Mouse (Mus musculus): Measurements from ENCODE around the gene Olfr1373. TPM values are rescaled to one million over a fixed set of nuclear protein-coding genes. Genes with fewer than 3 reads are reported as not detected.
A peak's percentile ranks its signal among the peaks of the same experiment; 100 is the strongest.

Olfr1373 gene
- polyA plus RNA-seq, 1 experiment = not detected

DNA sequence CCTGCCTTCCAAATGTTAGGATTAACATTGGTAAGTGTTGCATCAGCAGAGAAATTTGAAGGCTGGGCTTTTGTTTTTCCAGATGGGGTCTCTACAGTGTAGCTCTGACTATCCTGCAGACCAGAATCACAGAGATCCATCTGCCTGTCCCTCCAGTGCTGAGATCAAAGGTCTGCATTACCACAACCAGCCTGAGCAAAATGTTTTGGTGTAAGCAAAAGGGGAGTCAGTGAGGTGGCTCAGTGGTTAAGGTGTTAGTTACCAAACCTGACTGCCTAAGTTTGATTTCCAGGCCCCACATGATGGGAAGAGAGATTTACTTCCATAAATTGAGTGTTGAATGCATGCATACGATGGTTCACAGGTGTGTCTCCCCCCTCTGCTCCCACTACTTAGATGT, 35.9 kb downstream of the Olfr1373 start:
- WGBS = 75% methylated on average over 1 of the region's 1 CpGs
- Histone ChIP-seq H3K4me1 (ENCODE audit: control insufficient read depth, insufficient read depth, low read length) (peaks cover 14% of the 10 kb centered on the region), H3K4me3 (replicated peaks; ENCODE audit: extremely low read depth, low read depth, low read length) (no peak overlapping the region)
- DNase-seq = no peak
- TF ChIP-seq CTCF (IDR thresholded peaks at IDR 0.05; ENCODE audit: insufficient read depth, low read length) (no peak), POLR2A (IDR thresholded peaks at IDR 0.05; ENCODE audit: borderline replicate concordance, extremely low read depth, low read depth, low read length) (no peak)

DNA sequence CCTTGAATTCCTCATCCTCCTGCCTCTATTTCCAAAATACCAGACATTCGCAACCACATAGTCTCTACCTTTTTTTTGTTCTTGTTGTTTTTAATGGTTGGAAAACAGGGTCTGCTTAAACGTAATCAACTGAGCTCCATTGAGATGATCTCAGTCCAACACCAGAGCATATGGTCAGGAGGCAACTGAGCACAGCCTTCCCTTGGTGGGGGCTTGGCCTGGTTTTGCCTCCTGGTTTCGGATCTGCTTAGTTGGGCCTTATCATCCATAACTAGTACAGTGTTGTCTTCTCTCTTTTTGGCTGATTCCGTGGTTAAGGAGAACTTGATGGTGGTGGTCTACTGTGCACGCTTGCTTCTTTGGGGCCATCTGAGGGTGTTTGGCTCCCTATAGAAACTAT, 36.5 kb downstream of the Olfr1373 start:
- no peak for DNase-seq
- 78% methylated on average over 5 of the region's 5 CpGs for WGBS
- Histone ChIP-seq H3K4me3 (replicated peaks; ENCODE audit: extremely low read depth, low read depth, low read length) (no peak overlapping the region), H3K4me1 (ENCODE audit: control insufficient read depth, insufficient read depth, low read length) (peaks cover 18% of the 10 kb centered on the region)
- no peak for TF ChIP-seq CTCF (IDR thresholded peaks at IDR 0.05; ENCODE audit: insufficient read depth, low read length)
- no peak for TF ChIP-seq POLR2A (IDR thresholded peaks at IDR 0.05; ENCODE audit: borderline replicate concordance, extremely low read depth, low read depth, low read length)

DNA sequence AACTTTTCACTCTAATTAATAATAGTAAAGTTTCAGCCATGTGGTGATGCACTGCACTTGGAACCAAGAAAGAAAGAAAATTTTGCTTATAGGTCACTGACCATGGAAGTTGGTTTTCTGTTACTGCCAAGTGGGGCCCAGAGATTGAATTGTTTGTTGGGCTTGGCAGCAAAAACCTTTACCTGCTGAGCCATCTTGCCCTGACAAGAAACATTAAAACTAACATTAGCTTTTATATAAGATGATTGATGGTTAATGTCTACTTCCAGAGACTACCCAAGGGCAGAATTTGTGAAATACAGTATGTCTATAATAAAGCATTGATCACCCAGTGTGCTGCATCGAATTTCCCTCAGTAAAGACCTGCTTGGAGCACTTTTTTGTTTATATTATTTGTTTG, 38.9 kb downstream of the Olfr1373 start:
- WGBS = 56% methylated on average over 1 of the region's 1 CpGs
- H3K4me1 ChIP-seq (ENCODE audit: control insufficient read depth, insufficient read depth, low read length) = peaks cover 26% of the 10 kb centered on the region
- no peak for DNase-seq

DNA sequence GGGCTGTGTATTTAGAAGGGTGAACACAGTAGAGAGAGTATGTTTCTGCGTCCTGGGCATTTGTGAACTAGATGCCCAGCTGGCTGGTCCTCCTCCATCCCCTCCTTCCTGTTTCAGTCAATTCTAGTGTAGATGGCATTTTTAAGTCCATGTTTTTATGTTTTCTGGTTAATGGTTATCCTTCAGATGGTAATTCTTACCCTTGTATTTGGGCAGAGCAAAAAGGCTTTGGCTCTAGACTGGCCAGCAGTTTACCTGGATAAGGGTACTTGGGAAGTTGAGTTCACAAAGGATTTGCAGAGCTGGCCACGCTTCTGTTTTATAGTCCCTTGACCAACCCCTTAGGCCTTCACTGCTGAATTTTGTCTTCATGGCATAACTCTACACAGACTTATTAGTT, 39.3 kb downstream of the Olfr1373 start:
- TF ChIP-seq POLR2A (IDR thresholded peaks at IDR 0.05; ENCODE audit: borderline replicate concordance, extremely low read depth, low read depth, low read length) (no peak), CTCF (IDR thresholded peaks at IDR 0.05; ENCODE audit: insufficient read depth, low read length) (no peak)
- H3K4me1 ChIP-seq (ENCODE audit: control insufficient read depth, insufficient read depth, low read length) = peaks cover 30% of the 10 kb centered on the region
- 63% methylated on average over 2 of the region's 2 CpGs for WGBS
- H3K4me3 ChIP-seq (replicated peaks; ENCODE audit: extremely low read depth, low read depth, low read length) = no peak overlapping the region
- no peak for DNase-seq

More for the DNA sequence above, 38.9 kb downstream of the Olfr1373 start:
- H3K4me3 ChIP-seq (replicated peaks; ENCODE audit: extremely low read depth, low read depth, low read length) = no peak overlapping the region
- TF ChIP-seq POLR2A (IDR thresholded peaks at IDR 0.05; ENCODE audit: borderline replicate concordance, extremely low read depth, low read depth, low read length) = no peak
- TF ChIP-seq CTCF (IDR thresholded peaks at IDR 0.05; ENCODE audit: insufficient read depth, low read length) = no peak

DNA sequence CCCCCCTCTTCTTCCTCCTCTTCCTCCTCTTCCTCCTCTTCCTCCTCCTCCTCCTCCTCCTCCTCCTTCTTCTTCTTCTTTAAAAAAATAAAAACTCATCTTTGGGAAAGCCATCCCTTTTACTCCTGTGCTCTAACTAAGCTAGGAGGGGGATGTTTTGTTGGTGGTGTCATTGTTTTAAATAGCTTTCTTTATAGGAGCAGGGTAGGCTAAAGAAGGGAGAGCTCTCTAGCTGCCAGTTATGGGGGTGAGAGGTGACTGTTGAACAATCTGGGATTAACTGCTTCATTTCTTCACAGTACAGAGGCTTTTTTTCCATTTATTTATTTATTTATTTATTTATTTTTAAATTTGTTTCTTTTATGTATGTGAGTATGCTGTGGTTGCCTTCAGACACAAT, 39.8 kb downstream of the Olfr1373 start:
- Histone ChIP-seq H3K4me3 (replicated peaks; ENCODE audit: extremely low read depth, low read depth, low read length) (no peak overlapping the region), H3K4me1 (ENCODE audit: control insufficient read depth, insufficient read depth, low read length) (peaks cover 33% of the 10 kb centered on the region)
- TF ChIP-seq CTCF (IDR thresholded peaks at IDR 0.05; ENCODE audit: insufficient read depth, low read length) (no peak), POLR2A (IDR thresholded peaks at IDR 0.05; ENCODE audit: borderline replicate concordance, extremely low read depth, low read depth, low read length) (no peak)
- no peak for DNase-seq

DNA sequence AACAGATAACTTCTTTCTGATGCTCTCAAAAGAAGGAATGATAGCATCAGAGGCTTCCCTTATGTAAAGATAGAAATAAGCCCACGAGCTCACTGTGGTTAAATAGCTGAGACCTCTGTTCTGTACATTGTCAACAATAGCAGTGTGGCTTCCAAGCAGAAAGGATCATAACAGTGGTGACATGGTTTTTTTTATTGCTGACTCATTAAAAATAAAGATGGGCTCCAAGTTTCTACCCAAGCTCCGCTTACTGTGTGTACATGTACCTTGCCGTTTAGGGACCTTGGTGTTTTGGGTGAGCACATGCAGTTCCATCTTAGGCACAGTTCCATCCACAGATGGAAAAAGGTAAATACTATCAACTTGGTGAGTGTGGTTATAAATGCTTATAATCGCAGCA, 42.4 kb downstream of the Olfr1373 start:
- DNase-seq = no peak
- Histone ChIP-seq H3K4me1 (ENCODE audit: control insufficient read depth, insufficient read depth, low read length) (peaks cover 32% of the 10 kb centered on the region), H3K4me3 (replicated peaks; ENCODE audit: extremely low read depth, low read depth, low read length) (no peak overlapping the region)
- no peak for TF ChIP-seq CTCF (IDR thresholded peaks at IDR 0.05; ENCODE audit: insufficient read depth, low read length)
- no peak for TF ChIP-seq POLR2A (IDR thresholded peaks at IDR 0.05; ENCODE audit: borderline replicate concordance, extremely low read depth, low read depth, low read length)
- WGBS = 55% methylated on average over 4 of the region's 4 CpGs

DNA sequence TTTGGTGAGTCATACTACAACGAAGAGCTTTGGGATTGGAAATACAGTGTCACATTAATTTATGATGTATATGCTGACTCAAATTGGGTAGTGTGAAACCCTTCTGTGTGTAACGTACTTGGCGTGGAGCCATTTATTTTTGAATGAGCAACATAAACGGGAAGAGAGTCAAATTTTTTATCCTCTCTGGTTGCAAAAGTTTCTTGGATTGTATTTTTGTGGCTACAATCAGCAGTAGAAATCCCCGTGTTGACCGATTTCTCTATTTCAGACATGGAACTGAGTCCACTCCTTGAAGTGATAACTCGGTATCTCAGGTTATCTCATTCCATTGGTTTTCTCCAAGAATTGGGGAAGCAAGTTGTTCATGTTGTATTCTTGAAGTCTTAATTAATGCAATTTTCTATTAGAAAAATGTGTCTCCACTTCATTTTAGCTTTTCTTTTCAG, 45.5 kb downstream of the Olfr1373 start:
- no peak for DNase-seq
- TF ChIP-seq CTCF (IDR thresholded peaks at IDR 0.05; ENCODE audit: insufficient read depth, low read length) = no peak
- TF ChIP-seq POLR2A (IDR thresholded peaks at IDR 0.05; ENCODE audit: borderline replicate concordance, extremely low read depth, low read depth, low read length) = no peak
- peaks cover 29% of the 10 kb centered on the region for H3K4me1 ChIP-seq (ENCODE audit: control insufficient read depth, insufficient read depth, low read length)

DNA sequence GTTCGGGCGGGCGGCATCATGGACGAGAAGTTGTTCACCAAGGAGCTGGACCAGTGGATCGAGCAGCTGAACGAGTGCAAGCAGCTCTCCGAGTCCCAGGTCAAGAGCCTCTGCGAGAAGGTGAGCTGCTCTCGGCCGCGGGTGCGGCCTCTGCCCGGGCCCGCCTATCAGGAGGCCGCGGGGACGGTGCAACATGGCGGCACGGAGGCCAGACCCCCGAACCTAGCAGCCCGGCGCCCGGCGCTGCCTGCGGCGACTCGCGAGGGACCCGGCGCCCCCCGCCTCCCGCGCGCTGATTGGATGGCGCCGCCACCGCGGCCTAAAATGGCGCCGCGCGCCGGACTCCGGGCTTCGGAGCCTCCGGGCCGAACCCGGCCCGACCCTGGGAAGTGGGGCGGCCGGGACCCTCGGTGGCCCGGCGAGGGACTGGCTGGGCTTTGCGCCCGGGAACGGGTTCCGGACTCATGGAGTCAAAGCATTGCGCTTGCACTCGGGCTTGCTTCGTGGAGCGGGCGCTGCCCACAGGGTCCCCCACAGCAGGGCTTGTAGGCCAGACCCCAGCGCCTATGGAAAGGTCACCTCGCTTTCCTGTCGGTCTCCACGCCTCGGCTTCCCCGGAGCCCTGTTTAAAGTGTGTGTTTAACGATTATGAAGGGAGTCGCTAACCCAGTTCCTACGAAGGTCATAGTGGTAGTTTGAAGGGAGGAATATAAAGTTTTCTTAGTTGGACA, 46.1 kb downstream of the Olfr1373 start:
- TF ChIP-seq CTCF (IDR thresholded peaks at IDR 0.05; ENCODE audit: insufficient read depth, low read length) (no peak), POLR2A (IDR thresholded peaks at IDR 0.05; ENCODE audit: borderline replicate concordance, extremely low read depth, low read depth, low read length) (no peak)
- under 1% methylated on average over 72 of the region's 72 CpGs for WGBS
- H3K4me3 ChIP-seq (replicated peaks; ENCODE audit: extremely low read depth, low read depth, low read length) = peak overlapping the region; percentile 91
- DNase-seq = peak; percentile 74
- H3K4me1 ChIP-seq (ENCODE audit: control insufficient read depth, insufficient read depth, low read length) = peaks cover 23% of the 10 kb centered on the region

More for the DNA sequence above, 45.5 kb downstream of the Olfr1373 start:
- 1% methylated on average over 7 of the region's 7 CpGs for WGBS
- peak overlapping the region; percentile 91 for H3K4me3 ChIP-seq (replicated peaks; ENCODE audit: extremely low read depth, low read depth, low read length)

DNA sequence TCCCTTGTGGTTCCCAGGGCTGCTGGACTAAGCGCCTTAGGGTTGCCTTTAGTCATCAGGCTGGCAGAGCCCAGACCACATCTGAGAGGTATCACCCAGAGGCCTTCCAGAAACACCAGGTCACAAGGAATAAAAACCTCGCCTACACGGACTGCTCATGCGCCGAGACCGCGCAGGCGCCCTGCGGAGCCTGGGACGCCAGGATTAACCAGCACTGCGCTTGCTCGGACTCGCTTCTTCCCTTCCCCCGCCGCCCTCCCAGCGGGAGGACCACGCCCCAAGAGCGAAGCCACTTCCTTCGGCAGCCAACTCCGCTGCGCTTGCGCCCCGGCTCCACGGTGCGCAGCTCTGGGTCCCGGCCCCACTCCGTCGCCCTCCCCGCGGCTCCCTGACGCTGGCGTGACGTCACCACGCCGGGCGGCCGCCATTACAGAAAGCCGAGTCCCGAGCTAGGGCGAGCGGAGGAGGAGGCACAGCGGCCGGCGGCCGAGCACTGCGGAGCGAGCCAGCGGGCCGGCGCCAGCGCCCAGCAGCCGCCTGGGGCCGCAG, 46.9 kb downstream of the Olfr1373 start, which contains the start of gene Ppp2ca:
Ppp2ca (plus strand) TSS at position 284 of the 549 bp plus-strand sequence.
- WGBS = 1% methylated on average over 53 of the region's 53 CpGs
- peak; percentile 97 for DNase-seq
- no peak for TF ChIP-seq CTCF (IDR thresholded peaks at IDR 0.05; ENCODE audit: insufficient read depth, low read length)
- peak; percentile 74 for TF ChIP-seq POLR2A (IDR thresholded peaks at IDR 0.05; ENCODE audit: borderline replicate concordance, extremely low read depth, low read depth, low read length)
- Histone ChIP-seq H3K4me1 (ENCODE audit: control insufficient read depth, insufficient read depth, low read length) (peaks cover 20% of the 10 kb centered on the region), H3K4me3 (replicated peaks; ENCODE audit: extremely low read depth, low read depth, low read length) (peak within 1 kb of the TSS; percentile 91)

DNA sequence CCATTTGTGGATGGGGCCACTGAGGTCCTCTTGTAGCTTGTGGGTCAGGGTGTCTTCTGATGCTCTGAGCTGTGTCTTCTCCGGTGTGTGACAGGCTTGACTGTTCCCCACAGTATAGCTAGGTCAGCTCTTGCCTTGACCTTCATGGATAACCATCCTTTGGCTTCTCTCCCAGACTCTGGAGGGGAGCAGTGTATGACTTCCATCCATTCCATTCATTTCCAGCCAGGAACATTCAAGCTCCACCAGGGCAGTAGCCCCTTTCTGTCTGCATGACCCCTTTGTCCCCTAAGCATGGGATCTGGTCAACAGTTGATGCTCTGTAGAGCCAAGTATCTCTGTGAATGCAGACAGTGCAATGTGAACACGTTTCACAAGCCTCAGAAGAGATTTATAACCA, 47.7 kb downstream of the Olfr1373 start:
- TF ChIP-seq CTCF (IDR thresholded peaks at IDR 0.05; ENCODE audit: insufficient read depth, low read length) = no peak
- TF ChIP-seq POLR2A (IDR thresholded peaks at IDR 0.05; ENCODE audit: borderline replicate concordance, extremely low read depth, low read depth, low read length) = no peak
- WGBS = 72% methylated on average over 2 of the region's 2 CpGs
- H3K4me1 ChIP-seq (ENCODE audit: control insufficient read depth, insufficient read depth, low read length) = peaks cover 14% of the 10 kb centered on the region
- no peak for DNase-seq
- no peak overlapping the region for H3K4me3 ChIP-seq (replicated peaks; ENCODE audit: extremely low read depth, low read depth, low read length)
